18 mouse cellular contexts compared by ENCODE assay signal in the genomic region with DNA sequence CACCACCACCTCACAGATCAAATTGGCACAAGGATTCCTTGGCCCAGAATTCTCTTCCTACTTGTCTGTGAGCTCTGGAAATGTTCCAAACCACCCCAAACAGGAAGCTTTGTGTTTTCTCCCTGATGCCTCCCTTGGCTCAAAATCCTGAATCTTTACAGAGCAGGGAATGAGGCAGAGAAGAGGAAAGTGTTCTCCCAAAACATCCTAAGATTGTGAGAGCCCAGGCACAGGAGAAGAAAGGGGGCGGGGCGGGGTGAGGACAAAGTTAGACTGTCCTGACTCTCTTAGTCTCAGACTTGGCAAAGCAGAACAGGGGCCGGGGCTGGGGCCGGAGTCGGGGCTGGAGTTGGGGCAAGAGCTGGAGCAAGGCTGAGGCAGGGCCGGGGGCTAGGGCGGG. TPM values are rescaled to one million over a fixed set of nuclear protein-coding genes. Genes with fewer than 3 reads are reported as not detected.
DNase-seq lines count a peak whose midpoint lies in the region; ATAC-seq and TF ChIP-seq lines count a peak whose summit lies in the region.
"Had no signal": no experiment of that assay in that cellular context is flagged by ENCODE, and none has a peak within 500 bp of the region (broad histone marks: within the 10 kb centered on the region; RNA-seq: fewer than 3 reads in every experiment).

No protein-coding gene starts in this region.

- H3K27me3 ChIP-seq in hindbrain, postnatal 0 days (ENCODE audit: insufficient read depth, low read length): no peaks in the 10 kb centered on the region
- H3K27me3 ChIP-seq in hindbrain, embryonic 10.5 days (ENCODE audit: insufficient read depth, poor library complexity, severe bottlenecking): no peaks in the 10 kb centered on the region
- no peaks in the 10 kb centered on the region for H3K27me3 ChIP-seq in ES-Bruce4 (ENCODE audit: control insufficient read depth, insufficient read depth, low read length, poor library complexity, severe bottlenecking)
- no peaks in the 10 kb centered on the region for H3K27me3 ChIP-seq in lung, embryonic 15.5 days
- no peaks in the 10 kb centered on the region for H3K27me3 ChIP-seq in intestine, postnatal 0 days (replicated peaks; ENCODE audit: control insufficient read depth, insufficient read depth, low read length)
- H3K27me3 ChIP-seq: forebrain, embryonic 15.5 days; Patski had no signal

- 63% methylated on average over 7 of the region's 7 CpGs for WGBS in hindbrain, postnatal 0 days
- WGBS in hindbrain, embryonic 10.5 days: 80% methylated on average over 7 of the region's 7 CpGs
- WGBS in lung, embryonic 15.5 days: 54% methylated on average over 7 of the region's 7 CpGs
- 73% methylated on average over 7 of the region's 7 CpGs for WGBS in intestine, postnatal 0 days

- H3K36me3 ChIP-seq in hindbrain, postnatal 0 days (ENCODE audit: insufficient read depth, low read length): no peaks in the 10 kb centered on the region
- H3K36me3 ChIP-seq in hindbrain, embryonic 10.5 days: no peaks in the 10 kb centered on the region
- no peaks in the 10 kb centered on the region for H3K36me3 ChIP-seq in ES-Bruce4 (ENCODE audit: control insufficient read depth, insufficient read depth, low read length, poor library complexity, severe bottlenecking)
- H3K36me3 ChIP-seq in lung, embryonic 15.5 days: no peaks in the 10 kb centered on the region
- no peaks in the 10 kb centered on the region for H3K36me3 ChIP-seq in intestine, postnatal 0 days (ENCODE audit: control insufficient read depth, insufficient read depth)
- H3K36me3 ChIP-seq: forebrain, embryonic 15.5 days; limb, embryonic 10.5 days had no signal

- ATAC-seq in hindbrain, postnatal 0 days: no peak
- no peak for ATAC-seq in lung, embryonic 15.5 days (ENCODE audit: borderline replicate concordance, extremely low read depth, low FRiP score, low TSS enrichment)
- ATAC-seq in intestine, postnatal 0 days: no peak
- ATAC-seq: forebrain, embryonic 15.5 days; Patski had no signal

- TF ChIP-seq POLR2A in ES-Bruce4 (IDR thresholded peaks at IDR 0.05; ENCODE audit: insufficient read depth, low read length): no peak

- H3K9ac ChIP-seq in hindbrain, postnatal 0 days (replicated peaks; ENCODE audit: low read length): no peak overlapping the region
- H3K9ac ChIP-seq in ES-Bruce4 (ENCODE audit: low read depth, poor library complexity, severe bottlenecking): peak overlapping the region; percentile 65
- no peak overlapping the region for H3K9ac ChIP-seq in lung, embryonic 15.5 days
- no peak overlapping the region for H3K9ac ChIP-seq in intestine, postnatal 0 days (ENCODE audit: low read depth, low read length)
- H3K9ac ChIP-seq: forebrain, embryonic 15.5 days; liver, embryonic 14.5 days had no signal

- H3K4me3 ChIP-seq in hindbrain, postnatal 0 days (ENCODE audit: low read length): no peak overlapping the region
- no peak overlapping the region for H3K4me3 ChIP-seq in hindbrain, embryonic 10.5 days
- H3K4me3 ChIP-seq in ES-Bruce4 (ENCODE audit: low read depth, low read length): no peak overlapping the region
- H3K4me3 ChIP-seq in lung, embryonic 15.5 days: no peak overlapping the region
- H3K4me3 ChIP-seq in intestine, postnatal 0 days (ENCODE audit: low read depth, low read length): no peak overlapping the region
- H3K4me3 ChIP-seq: forebrain, embryonic 15.5 days; limb, embryonic 10.5 days; myocyte had no signal

- no peak for TF ChIP-seq CTCF in hindbrain, postnatal 0 days (IDR thresholded peaks at IDR 0.05; ENCODE audit: low read depth)
- TF ChIP-seq CTCF in ES-Bruce4 (IDR thresholded peaks at IDR 0.05; ENCODE audit: low read depth, low read length): no peak
- no peak for TF ChIP-seq CTCF in intestine, postnatal 0 days (IDR thresholded peaks at IDR 0.05; ENCODE audit: low read depth)

- 0 out of 2 replicates have a peak, but pooled peaks cover 3% of the 10 kb centered on the region for H3K4me1 ChIP-seq in hindbrain, postnatal 0 days (ENCODE audit: insufficient read depth, low read length)
- peaks cover 10% of the 10 kb centered on the region for H3K4me1 ChIP-seq in hindbrain, embryonic 10.5 days (replicated peaks)
- no peaks in the 10 kb centered on the region for H3K4me1 ChIP-seq in ES-Bruce4 (ENCODE audit: control insufficient read depth, insufficient read depth, low read length)
- H3K4me1 ChIP-seq in lung, embryonic 15.5 days: peaks cover 14% of the 10 kb centered on the region
- no peaks in the 10 kb centered on the region for H3K4me1 ChIP-seq in intestine, postnatal 0 days (replicated peaks; ENCODE audit: control insufficient read depth, insufficient read depth, low read length)

- H3K4me2 ChIP-seq in hindbrain, postnatal 0 days (ENCODE audit: low read depth, low read length): no peak overlapping the region
- H3K4me2 ChIP-seq in lung, embryonic 15.5 days: no peak overlapping the region
- H3K4me2 ChIP-seq in intestine, postnatal 0 days (replicated peaks; ENCODE audit: low read depth): no peak overlapping the region
- H3K4me2 ChIP-seq: forebrain, embryonic 15.5 days had no signal

- H3K9me3 ChIP-seq in hindbrain, postnatal 0 days (ENCODE audit: low read length): no peaks in the 10 kb centered on the region
- no peaks in the 10 kb centered on the region for H3K9me3 ChIP-seq in hindbrain, embryonic 10.5 days
- H3K9me3 ChIP-seq in ES-Bruce4 (replicated peaks; ENCODE audit: control insufficient read depth, insufficient read depth, low read length, poor library complexity, severe bottlenecking): no peaks in the 10 kb centered on the region
- no peaks in the 10 kb centered on the region for H3K9me3 ChIP-seq in lung, embryonic 15.5 days
- H3K9me3 ChIP-seq in intestine, postnatal 0 days (ENCODE audit: control insufficient read depth): no peaks in the 10 kb centered on the region
- H3K9me3 ChIP-seq: forebrain, embryonic 15.5 days; limb, embryonic 10.5 days had no signal

- H3K27ac ChIP-seq in hindbrain, postnatal 0 days: no peak overlapping the region
- no peak overlapping the region for H3K27ac ChIP-seq in hindbrain, embryonic 10.5 days
- H3K27ac ChIP-seq in ES-Bruce4 (ENCODE audit: insufficient read depth, low read length): no peak overlapping the region
- H3K27ac ChIP-seq in lung, embryonic 15.5 days: peak overlapping the region; percentile 42; the same call in 1 of the 2 replicates
- H3K27ac ChIP-seq in intestine, postnatal 0 days (ENCODE audit: low read depth, low read length): no peak overlapping the region
- H3K27ac ChIP-seq: forebrain, embryonic 15.5 days; limb, embryonic 10.5 days; liver, embryonic 14.5 days had no signal

- TF ChIP-seq EP300 in ES-Bruce4 (IDR thresholded peaks at IDR 0.05; ENCODE audit: insufficient read depth, low read depth, low read length): no peak

- peak; percentile 24 for DNase-seq in hindbrain, postnatal 0 days (ENCODE audit: low spot score)
- no peak for DNase-seq in hindbrain, embryonic 10.5 days (ENCODE audit: low spot score)
- DNase-seq in 3T3-L1 (ENCODE audit: low read depth, low spot score): peak; percentile 53
- no peak for DNase-seq in thymus, postnatal 10 days (ENCODE audit: low spot score in 2 of 2)
- DNase-seq: cerebellum, adult 2 months; heart, adult 11 months; kidney, postnatal 25 days; layer of hippocampus, postnatal 36 days; thymus, postnatal 25 days had no signal

RNA-seq across cellular contexts. Expression of a gene that starts 4.9 kb away (rescaled TPM):
- 23.4 and 31.6 TPM in 2 replicates for total RNA-seq in hindbrain, postnatal 0 days (2014; rRNA removed)
- polyA plus RNA-seq in hindbrain, postnatal 0 days (2015; fragmentation: Nextera tagmentation; extraction: Ambion mirVana): 12.0 and 13.2 TPM in 2 replicates
- 15.5 and 19.2 TPM in 2 replicates for polyA plus RNA-seq in hindbrain, embryonic 10.5 days (2016; fragmentation: Nextera tagmentation; extraction: Ambion mirVana)
- 38.9 and 41.7 TPM in 2 replicates for polyA plus RNA-seq in ES-Bruce4 (2011; ENCODE audit: insufficient read depth, insufficient read length, low read depth, missing spikeins)
- 16.2 and 19.1 TPM in 2 replicates for polyA plus RNA-seq in lung, embryonic 15.5 days (2015; fragmentation: Nextera tagmentation; extraction: Ambion mirVana)
- polyA plus RNA-seq in intestine, postnatal 0 days (2015; fragmentation: Nextera tagmentation; extraction: Ambion mirVana): 10.0 and 10.8 TPM in 2 replicates

RNA-seq across cellular contexts. Expression of a gene that starts 6.6 kb away (rescaled TPM):
- total RNA-seq in hindbrain, postnatal 0 days (2014; rRNA removed): 0.16 and 0.54 TPM in 2 replicates
- polyA plus RNA-seq in hindbrain, postnatal 0 days (2015; fragmentation: Nextera tagmentation; extraction: Ambion mirVana): 0.96 and 1.6 TPM in 2 replicates
- not detected in 2 replicates for polyA plus RNA-seq in hindbrain, embryonic 10.5 days (2016; fragmentation: Nextera tagmentation; extraction: Ambion mirVana)
- polyA plus RNA-seq in ES-Bruce4 (2011; ENCODE audit: insufficient read depth, insufficient read length, low read depth, missing spikeins): not detected in 2 replicates
- 2.9 and 3.7 TPM in 2 replicates for polyA plus RNA-seq in lung, embryonic 15.5 days (2015; fragmentation: Nextera tagmentation; extraction: Ambion mirVana)
- 1.9 and 2.1 TPM in 2 replicates for polyA plus RNA-seq in intestine, postnatal 0 days (2015; fragmentation: Nextera tagmentation; extraction: Ambion mirVana)
- total RNA-seq: layer of hippocampus, postnatal 36 days had no signal
- polyA plus RNA-seq: limb, embryonic 10.5 days; myocyte; Patski; small intestine, adult 2 months had no signal

Comparison
In these comparisons a context has a peak if more than half of its experiments do, and no peak if none do; other contexts are left out.
1. DNase-seq: peak in hindbrain, postnatal 0 days (single experiment) and 3T3-L1 (single experiment); none in hindbrain, embryonic 10.5 days (single experiment) and thymus, postnatal 10 days (0 of 2).